Comparison of ENCODE assay signal across 32 mouse cellular contexts in the genomic region with DNA sequence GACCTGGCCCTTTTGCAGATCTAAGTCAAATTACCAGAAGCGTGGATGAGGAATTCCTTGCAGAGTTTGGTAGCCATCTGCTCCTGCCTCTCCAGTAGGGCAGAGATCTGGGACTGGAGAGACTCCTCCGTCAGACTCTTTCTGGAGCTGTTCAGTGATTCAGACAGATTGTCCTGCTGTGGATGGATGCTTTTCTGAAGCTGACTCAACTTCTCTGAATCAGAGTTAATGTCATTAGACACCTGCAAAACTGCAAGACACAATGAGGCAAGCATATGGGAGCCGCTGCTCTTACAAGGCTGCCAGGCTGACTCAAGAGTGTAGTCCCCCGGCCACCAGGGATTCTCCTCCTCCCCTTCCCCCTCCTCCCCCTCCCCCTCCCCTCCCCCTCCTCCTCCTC. TPM values are rescaled to one million over a fixed set of nuclear protein-coding genes. Genes with fewer than 3 reads are reported as not detected.
"Had no signal": no experiment of that assay in that cellular context is flagged by ENCODE, and none has a peak within 500 bp of the region (broad histone marks: within the 10 kb centered on the region; RNA-seq: fewer than 3 reads in every experiment).

No protein-coding gene starts in this region.

- H3K27ac ChIP-seq: kidney, postnatal 0 days; left cerebral cortex, adult 2 months; liver, embryonic 13.5 days; neural tube, embryonic 13.5 days; stomach, postnatal 0 days had no signal

- H3K9me3 ChIP-seq: liver, embryonic 13.5 days had no signal

- H3K4me3 ChIP-seq: left cerebral cortex, adult 2 months; liver, embryonic 13.5 days; myocyte; neural tube, embryonic 13.5 days had no signal

- H3K9ac ChIP-seq: liver, embryonic 13.5 days; neural tube, embryonic 13.5 days had no signal

- H3K4me2 ChIP-seq: liver, embryonic 13.5 days; midbrain, embryonic 11.5 days; neural tube, embryonic 13.5 days had no signal

- H3K36me3 ChIP-seq: liver, embryonic 13.5 days; neural tube, embryonic 13.5 days had no signal

- DNase-seq: kidney, adult 2 months; kidney, postnatal 25 days; liver, embryonic 13.5 days; lung, adult 2 months; lung, postnatal 14 days; lung, postnatal 4 days; midbrain, embryonic 14.5 days; retina, postnatal 1 day; thymus, adult 2 months; thymus, postnatal 14 days; thymus, postnatal 4 days had no signal

- H3K4me1 ChIP-seq: liver, embryonic 13.5 days had no signal

- H3K27me3 ChIP-seq: liver, embryonic 13.5 days; neural tube, embryonic 13.5 days had no signal

RNA-seq across cellular contexts. Expression of a gene that starts 5.2 kb away (rescaled TPM):
- total RNA-seq: layer of hippocampus, postnatal 36 days; left cerebral cortex, adult 2 months; left cerebral cortex, postnatal 10 days; left cerebral cortex, postnatal 36 days; liver, adult 2 months; megakaryocyte progenitor cell, adult 5-6 weeks; megakaryocyte-erythroid progenitor cell, adult 5-6 weeks; monocyte, adult 5-6 weeks had no signal
- polyA plus RNA-seq: kidney, embryonic 14.5 days; large intestine, adult 2 months; limb, embryonic 11.5 days; liver, adult 2 months; liver, embryonic 16.5 days; midbrain, embryonic 11.5 days; myocyte; neural tube, embryonic 13.5 days; stomach, embryonic 14.5 days; stomach, postnatal 0 days; thymus, adult 2 months had no signal

RNA-seq across cellular contexts. Expression of a gene that starts 16.6 kb away (rescaled TPM):
- total RNA-seq: layer of hippocampus, postnatal 36 days; left cerebral cortex, adult 2 months; megakaryocyte-erythroid progenitor cell, adult 5-6 weeks had no signal
- polyA plus RNA-seq: myocyte had no signal

RNA-seq across cellular contexts. Expression of a gene that starts 28.2 kb away (rescaled TPM):
- total RNA-seq: layer of hippocampus, postnatal 36 days; left cerebral cortex, adult 2 months; left cerebral cortex, postnatal 10 days; left cerebral cortex, postnatal 36 days had no signal
- polyA plus RNA-seq: myocyte had no signal

RNA-seq across cellular contexts. Expression of a gene that starts 38.0 kb away (rescaled TPM):
- polyA plus RNA-seq: myocyte had no signal

RNA-seq across cellular contexts. Expression of a gene that starts 48.9 kb away (rescaled TPM):
- total RNA-seq: layer of hippocampus, postnatal 36 days; left cerebral cortex, adult 2 months; left cerebral cortex, postnatal 10 days; left cerebral cortex, postnatal 36 days; liver, adult 2 months; megakaryocyte progenitor cell, adult 5-6 weeks; megakaryocyte-erythroid progenitor cell, adult 5-6 weeks; neutrophil, adult 5-6 weeks had no signal
- polyA plus RNA-seq: kidney, embryonic 14.5 days; kidney, postnatal 0 days; large intestine, adult 2 months; limb, embryonic 11.5 days; limb, embryonic 14.5 days; liver, adult 2 months; liver, embryonic 13.5 days; liver, embryonic 16.5 days; lung, adult 2 months; lung, embryonic 16.5 days; midbrain, embryonic 11.5 days; midbrain, embryonic 14.5 days; myocyte; neural tube, embryonic 13.5 days; stomach, embryonic 14.5 days; stomach, postnatal 0 days had no signal
